Mouse (Mus musculus) bone marrow macrophage, adult 2 months (primary cell): Measurements from ENCODE around the gene N4bp3.

Experiments used
- CTCF ChIP-seq: IDR thresholded peaks from 2 replicates; pipeline ENCODE4 v1.5.1; 2012; ENCODE audit warnings: low read depth, mild to moderate bottlenecking, low read length, moderate library complexity
- POLR2A ChIP-seq: IDR thresholded peaks from 2 replicates; pipeline ENCODE4 v1.6.1; 2012; ENCODE audit warnings: mild to moderate bottlenecking, low read depth, low read length, borderline replicate concordance

DNA sequence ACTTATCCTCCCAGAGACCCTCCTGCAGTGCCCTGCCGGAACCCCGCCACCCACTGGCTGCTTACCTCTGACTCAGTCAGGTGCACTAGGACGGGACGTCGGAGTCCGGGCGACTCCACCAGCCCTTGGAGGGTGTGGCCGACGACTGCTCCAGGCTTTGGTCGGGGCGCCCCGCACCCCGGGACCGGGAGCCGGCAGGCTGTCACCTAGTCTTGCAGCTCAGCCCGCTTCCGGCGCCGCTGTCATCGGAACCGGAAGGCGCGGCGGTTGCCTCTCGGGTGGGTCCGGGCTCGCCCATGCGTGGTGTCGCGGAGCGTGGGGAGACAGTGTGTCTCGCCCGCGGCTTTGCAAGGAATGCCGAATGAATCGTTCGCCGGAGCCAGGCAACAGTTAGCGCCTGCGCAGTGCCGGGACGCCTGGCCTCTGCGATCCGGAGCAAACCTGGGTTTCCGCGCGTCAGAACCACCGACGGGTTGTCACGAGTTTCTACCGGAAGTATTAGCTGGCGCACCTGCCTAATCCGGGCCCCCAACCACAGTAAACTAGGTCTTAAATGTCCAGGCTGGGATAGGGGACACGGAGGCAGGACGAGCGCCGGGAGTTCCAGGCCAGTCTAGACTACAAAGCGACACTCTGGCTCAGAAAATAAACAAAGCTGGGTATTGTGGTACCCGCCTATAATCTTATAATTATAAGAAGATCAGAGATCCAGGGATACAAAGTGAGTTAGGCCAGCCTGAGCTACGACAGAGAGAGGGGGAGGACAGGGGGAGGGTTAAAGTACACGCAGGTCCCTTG is 14.9 kb downstream of the N4bp3 start, which contains the start of gene Rmnd5b:
- TF ChIP-seq CTCF (no peak), POLR2A (peak; percentile 32; the same call in 1 of the 2 replicates)
